Mouse (Mus musculus) cerebellum, adult 9-11 months (tissue): ENCODE data around the gene Cacng3.

Experiments
- DNase-seq: peaks from one replicate; pipeline ENCODE4 v3.0.0; 2022

Gene Cacng3

DNA sequence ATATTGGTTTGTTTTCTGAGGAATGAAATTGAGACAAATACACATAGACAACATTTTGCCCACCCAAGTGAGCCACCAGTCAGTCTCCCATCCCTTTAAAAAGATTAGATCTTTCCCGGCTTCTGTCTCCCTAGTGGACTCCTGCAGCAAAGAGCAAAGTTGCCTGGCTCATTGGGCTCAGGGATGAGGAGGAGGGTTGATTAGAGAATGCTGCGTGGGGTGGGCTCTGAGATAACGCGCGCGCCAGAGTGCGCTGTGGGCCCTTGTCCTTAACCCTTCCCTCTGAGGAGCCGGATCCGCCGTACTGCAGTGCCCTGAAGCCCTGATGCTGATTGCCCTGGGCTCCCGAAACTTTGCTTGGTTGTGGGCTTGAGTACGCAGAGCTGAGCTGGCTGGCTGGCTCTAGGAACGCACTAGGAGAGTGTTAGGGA, at the start of gene Cacng3:
Gene Cacng3 (plus strand): TSS at position 51 of the 431 bp plus-strand sequence.
- DNase-seq = no peak

DNA sequence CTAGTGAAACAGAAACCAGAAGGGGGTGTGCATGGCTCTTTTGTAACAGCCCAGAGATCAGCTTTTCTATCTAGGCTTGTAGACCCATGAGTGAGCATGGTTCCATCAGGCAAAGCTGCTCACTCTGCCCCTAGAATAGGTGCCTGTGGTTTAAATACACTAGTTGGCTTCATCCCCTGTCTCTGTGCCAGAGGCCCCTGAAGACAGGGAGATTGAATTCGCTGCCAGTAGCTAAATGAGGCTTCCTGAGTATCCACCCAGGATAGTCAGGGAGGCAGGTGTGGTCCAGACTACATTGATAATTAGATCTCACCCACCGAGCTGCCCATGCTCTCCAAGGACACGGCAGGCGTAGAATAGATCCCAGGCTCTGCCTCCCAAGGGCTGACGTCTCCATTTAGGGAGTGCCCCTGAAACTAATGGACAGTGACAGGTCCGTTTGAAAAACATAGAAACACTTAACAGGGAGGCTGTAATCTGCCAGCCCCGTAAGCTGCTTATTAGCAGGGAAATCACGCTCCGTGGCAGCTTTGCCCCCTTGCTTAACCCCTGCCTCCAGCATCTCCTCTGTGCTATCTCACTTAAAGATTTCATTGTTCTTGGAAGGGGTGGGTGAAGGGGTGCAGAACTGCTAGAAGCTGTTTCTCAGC, 48.0 kb upstream of the Cacng3 start:
- DNase-seq = peak; percentile 60

DNA sequence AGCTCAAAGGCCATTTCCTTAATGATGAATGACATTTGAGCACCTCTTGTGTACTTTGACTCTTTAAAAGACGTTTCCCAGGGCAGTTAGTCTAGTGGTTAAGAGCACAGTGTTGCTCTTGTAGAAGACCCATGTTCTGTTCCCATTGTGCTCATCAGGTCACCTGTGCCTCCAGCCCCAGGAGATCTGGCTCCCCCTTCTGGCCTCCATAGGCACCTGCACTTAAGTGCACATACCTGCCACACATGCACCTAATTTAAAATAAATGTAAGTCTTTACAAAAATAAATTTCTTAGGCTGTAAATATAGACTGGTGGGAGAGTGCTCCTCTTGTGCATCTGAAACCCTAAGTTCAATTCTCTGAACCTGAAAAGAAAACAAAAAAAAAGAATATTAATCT, 46.5 kb upstream of the Cacng3 start:
- DNase-seq = no peak

DNA sequence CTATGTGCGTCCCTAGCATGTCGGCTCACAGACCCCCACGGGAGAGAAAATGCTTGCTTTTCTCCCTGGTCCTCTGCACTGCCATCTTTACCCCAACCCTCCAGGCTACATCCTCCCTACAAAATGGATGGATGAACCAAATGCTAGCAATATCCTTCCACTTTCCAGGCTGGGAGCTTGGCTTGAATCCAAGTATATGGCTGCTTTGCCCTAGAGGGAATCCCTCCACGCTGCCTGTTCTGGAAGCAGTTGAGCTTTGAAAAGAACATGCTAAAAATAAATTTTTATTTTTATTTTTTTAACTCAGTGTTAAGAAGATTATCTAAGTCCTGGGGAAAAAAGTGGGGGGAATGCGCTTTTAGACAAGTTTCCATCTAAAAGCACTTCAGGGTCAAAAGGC, 42.2 kb upstream of the Cacng3 start:
- DNase-seq = no peak

DNA sequence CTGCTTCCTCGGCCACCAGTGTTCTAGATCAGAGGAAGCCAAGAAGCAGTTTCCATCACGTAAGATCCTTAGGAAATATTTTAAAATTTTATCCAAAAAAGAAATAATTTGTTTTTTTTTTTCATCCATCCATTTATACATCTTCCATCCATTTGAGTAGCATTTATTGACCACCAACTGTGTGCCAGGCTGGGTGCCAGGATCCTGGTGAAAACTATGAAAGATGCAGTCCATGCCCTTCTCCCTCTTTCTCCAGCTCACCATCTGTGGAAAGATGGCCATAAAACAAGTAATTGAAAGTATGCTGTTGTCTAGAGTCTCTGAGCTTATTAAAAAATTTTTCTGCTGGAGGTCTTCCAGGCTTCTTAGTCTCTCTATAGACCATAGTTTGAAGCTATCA, 39.9 kb upstream of the Cacng3 start:
- peak; percentile 47 for DNase-seq

DNA sequence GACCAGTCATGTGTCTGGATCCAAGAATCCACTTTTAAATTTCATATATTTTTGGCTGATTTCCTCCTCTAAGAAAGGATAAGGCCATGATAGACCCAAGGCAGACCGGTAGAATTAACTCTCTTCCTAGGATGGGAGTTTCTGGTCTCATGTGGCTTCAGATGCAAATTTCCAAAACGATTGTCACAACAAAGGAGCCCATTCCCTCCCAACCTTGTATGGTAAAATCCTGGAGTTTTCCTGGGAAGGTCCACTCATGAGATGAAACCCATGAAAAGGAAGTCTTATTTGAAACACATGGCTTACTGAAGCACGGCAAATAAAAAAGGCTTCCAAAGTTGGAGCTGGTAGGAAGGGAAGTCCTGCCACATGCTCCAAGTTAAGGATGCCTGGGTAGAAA, 39.1 kb upstream of the Cacng3 start:
- no peak for DNase-seq

DNA sequence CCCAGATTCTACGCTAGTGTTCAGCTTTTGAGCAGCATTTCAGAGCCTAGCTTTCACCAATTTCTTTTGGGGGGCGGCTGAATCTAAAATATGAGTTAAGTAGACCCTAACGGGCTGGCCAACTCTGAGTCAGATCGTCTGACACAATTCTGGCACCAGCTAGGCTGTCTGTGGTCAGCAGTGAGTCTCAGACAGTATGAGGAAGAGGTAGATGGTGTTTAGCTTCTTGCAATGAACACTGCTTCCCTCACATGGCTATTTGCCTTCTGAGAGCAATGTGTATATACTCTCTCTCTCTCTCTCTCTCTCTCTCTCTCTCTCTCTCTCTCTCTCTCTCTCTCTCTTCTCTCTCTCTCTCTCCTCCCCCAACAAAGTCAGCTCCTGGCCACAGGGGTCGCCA, 37.3 kb upstream of the Cacng3 start:
- no peak for DNase-seq

DNA sequence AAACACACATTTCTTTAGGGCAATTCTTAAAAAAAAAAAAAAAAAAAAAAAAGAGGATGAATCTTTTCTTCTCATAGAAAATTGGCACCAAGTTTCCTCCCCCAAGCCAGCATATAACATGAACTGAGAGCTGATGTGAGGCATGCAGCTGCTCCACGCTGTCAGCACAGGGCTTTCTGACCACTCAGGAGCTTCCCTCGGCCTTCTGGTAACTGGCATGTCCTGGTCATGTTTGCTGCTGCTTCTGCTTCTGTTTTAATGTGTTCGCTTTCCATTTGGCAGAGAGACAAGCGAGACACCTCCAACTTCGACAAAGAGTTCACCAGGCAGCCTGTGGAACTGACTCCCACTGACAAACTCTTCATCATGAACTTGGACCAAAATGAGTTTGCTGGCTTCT, 36.8 kb upstream of the Cacng3 start:
- DNase-seq = no peak

DNA sequence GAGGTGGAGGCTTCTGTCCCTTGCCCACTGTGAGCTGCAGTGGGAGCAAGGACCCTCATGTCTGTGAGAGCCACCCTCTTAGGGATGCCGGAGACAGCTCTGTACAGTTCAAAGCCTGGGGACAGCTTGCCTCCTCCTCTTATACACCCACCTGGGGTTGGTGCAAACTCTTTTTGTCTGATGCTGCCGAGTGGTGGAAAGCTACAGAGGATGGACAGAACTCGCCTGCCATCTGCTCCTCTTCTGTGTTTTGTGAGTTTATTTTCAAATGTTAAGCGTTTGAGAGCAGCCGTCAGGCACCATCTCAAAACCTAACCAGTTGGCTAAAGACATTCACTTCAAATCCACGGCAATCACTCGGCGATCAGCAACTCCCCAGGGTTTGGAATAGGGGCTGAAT, 26.6 kb upstream of the Cacng3 start:
- DNase-seq = no peak

DNA sequence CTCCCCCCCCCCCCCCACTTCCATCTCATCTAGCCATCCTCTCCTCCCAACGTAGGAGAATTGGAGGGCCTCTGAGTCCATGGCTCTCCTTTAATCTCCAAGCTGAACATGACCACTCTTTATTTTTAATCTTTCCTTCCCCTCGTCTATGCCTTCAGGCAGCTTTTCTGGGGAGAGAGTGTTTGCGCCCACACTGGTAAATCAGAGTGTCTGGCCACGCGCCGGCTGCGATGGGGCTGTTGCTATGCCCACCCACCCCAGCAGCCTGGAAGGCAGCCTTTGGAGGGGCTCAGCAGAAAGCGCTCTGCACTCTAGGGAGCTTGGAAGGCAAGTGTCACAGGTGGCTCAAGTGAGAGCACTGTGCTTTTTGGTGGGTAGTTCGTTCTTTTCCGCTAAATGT, 21.0 kb upstream of the Cacng3 start:
- no peak for DNase-seq

DNA sequence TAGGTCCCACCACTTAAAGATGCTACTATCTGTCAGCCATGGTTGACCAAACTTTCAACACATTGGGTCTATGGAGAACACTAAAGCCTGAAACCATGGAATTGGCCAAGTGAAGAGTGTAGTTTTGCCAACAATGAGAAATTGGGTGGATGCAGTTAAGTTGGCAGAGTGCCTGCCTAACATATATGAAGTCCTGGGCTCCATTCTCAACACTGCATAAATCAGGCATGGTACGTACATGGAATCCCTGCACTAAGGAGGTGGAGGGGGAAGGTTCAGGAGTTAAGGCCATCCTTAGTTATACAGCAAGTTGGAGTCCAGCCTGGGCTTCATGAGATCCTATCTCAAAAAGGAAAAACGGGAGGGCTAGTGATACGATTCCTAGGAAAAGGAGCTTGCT, 17.8 kb upstream of the Cacng3 start:
- DNase-seq = no peak

DNA sequence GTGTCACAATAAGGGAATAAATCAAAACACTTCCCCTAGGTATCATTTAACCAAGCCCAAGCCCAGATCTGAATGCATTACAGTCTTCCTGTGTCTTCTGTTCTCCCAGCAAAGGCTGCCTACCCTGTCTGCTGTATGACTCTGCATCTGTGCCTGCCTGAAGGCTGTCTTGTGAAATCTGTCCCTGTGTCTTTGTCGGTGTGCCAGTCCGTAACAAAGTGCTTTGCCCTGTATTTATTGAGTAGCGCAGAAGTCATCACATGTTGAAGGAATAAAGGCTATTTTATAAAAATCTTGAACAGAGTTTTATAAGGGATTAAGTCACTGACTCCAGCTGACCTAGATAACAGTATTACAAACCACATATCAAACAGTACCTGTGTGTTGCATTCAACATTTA, 13.6 kb upstream of the Cacng3 start:
- DNase-seq = no peak

DNA sequence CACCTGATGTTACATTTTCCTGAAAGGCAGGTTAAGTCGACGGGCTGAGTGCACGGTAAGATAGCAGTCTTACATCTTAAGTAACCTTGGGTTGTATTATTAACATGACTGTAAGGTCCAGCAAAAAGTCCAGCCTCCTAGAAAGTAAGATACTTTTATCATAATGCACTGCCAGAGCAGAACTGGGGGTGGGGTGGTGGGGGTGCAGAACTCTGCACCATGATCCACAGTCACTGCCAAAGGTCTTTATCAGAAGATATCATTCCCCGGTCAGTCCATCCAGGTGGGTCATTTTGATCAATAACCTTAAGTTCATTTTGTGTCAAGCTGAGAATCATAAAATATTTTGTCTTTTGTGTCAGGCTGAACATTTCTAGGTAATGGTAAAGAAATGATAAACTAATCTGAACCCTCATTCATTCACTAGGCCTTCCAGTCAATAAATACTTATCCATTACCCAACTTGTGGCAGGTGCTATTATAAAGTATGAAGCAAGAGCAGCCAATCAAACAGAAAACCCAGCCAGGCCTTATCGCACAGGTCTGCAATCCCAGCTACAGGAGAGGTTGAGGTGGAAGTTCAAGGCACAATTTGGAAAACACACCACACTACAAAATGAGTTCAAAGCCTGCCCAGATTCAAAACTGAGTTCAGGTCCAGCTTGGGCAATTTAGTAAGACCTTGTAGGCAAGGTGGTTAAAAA, 12.7 kb upstream of the Cacng3 start:
- DNase-seq = no peak

DNA sequence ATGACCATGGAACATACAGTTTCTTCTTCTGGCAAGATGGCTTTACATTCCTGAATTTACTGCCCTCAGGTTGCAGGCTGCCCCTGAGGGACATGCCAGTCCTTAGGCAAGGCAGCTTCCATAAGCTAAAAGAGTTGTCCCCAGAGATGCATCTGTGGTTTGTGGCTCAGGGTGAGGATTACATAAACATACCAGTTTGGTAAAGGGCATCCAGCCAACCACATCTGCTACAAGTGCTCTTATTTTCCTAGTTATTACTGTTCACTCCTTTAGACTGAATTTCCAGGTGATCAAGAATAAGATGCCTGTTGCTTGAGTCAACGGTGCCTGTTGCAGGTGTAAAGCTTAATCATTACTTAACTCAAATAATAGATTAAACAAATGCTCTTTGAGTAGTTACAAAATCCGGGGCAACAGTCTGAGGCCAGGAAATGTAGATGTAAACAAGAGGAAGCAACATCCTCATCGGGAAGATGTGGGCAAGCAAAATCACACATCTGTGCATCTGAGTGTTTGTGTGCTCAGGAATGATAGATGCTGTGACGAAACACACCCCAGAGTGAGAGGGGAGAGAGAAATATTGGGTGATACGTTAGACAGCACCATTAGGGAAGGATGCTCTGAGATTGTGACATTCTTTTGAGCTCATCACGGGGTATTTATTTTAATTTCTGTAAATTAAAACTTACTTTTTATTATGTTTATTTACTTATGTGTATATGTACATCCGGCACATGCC, 4.8 kb upstream of the Cacng3 start:
- no peak for DNase-seq

DNA sequence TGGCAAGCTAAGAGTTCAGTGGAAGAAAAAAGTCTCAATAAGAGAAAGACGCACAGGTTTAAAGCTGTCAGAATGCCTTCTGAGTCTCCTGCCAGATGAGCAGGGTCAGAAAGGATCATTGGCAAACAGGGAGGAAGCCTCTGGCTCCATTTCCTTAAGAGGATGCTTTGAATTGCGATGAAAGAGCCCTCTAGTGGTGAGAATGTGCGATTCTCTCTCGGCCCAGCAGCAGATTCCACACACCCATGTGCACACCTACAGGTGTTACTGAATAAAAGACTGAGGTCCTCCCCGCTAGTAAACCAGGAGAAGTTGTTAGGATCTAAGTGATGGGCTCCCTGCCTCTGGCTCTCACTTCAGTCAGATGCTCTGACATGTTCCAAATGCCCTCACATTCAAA, 2.4 kb upstream of the Cacng3 start:
- DNase-seq = peak; percentile 25

DNA sequence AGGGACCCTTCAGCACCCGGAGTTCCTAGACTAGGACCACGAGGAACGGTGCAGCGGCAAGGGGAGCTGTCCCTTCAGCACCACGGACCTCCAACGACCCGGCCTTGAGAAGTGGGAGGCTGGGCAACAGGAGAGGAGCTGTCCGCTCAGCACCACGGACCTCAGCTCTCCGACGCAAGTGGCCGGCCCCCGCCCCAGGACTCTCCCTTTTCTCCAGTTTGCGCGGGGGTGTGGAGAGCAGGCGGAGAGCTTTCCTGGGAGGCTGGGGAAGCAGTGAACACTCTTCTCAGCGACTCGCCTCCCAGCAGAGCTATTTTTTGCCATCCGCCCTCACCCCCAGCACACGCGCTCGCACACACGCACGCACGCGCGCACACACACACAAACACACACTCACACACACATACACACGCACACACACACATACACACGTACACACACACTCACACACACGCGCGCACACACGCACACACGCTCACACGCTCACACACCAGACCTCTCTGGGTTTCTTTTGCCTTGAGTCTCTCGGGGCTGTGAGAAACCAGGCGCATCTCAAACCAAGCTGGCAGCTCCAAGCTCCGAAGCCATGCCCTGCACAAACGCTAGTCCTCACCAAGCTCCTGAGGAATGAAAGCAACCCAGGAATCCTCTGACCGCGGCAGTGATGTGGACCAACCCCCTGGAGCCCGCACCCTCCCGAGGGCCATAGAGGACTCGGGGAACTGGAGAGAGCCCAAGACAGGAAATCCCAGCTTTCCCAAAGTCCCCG, 765 bp downstream of the Cacng3 start:
- peak; percentile 9 for DNase-seq

DNA sequence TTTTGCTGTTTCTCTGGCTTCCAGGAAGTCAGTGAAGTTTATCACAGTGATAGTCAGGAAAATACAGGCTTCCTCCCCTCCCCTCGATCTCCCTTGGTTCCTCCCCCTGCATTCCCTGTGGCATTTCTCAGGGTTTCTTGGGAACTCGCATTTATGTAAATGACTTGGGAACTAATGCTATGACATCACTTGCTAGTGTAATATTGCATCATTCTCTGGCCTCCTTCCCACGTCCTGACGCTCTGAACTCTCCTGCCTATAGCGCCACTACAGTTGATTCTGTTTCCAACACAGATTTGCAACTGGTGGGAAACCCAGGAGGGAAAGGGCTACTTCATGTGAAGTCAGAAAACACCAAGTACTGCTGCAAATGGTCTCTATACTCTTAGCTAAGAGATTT, 2.7 kb downstream of the Cacng3 start:
- no peak for DNase-seq

DNA sequence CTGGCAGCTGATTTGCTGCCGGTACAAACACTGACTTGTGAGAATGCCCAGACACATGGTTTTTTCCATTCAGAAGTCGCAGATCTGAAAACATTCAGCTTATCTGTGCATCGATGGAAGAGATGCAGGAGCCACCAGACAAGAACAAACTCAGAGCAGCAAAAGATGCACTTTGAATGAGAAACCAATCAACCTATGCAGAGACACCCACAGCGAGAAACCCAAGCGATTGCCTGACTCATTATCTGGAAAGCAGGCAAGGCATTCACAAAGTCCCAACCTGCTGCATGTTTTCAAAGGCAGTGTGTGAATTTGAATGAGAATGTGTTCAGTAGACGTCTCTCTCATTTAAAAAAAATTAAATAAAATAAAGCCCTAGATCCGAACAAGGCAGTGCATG, 4.9 kb downstream of the Cacng3 start:
- no peak for DNase-seq

DNA sequence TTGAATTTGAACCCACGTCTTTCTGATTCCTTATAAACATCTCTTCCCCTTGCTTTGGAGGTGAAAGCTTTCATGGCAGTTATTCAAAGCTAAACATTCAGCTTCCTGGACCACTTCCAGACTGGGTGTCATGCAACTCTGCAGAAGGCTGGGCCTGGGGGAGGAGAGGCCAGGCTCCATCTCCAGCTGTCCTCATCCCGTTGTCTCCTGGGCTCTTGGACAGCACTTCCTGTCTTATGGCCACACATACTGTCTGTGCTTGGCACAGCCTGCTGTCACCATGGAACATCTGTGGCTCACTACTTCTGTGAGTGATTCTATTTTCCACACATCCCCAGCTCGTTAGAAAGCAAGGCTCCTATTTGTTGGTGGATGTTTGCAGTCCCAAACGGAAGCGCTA, 31.5 kb downstream of the Cacng3 start:
- no peak for DNase-seq

DNA sequence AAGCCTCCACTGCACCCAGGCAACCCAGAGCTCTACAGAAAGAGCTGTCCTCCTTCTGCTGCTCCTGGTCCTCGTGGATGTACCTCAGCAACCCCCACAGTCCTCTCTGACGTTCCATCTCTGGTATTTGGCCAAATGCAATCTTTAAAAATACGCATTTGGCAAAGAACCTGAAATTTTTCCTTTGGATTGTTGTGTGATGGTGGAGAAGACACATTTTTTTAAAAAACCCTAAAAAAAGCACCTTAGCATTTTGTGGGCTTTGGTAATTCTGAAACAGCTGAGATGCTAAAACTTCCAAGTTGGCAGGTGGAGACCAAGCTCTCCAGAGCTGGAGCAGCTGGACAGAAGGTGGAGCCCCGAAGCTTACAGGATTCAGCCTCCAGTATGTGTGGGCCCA, 32.2 kb downstream of the Cacng3 start:
- no peak for DNase-seq

DNA sequence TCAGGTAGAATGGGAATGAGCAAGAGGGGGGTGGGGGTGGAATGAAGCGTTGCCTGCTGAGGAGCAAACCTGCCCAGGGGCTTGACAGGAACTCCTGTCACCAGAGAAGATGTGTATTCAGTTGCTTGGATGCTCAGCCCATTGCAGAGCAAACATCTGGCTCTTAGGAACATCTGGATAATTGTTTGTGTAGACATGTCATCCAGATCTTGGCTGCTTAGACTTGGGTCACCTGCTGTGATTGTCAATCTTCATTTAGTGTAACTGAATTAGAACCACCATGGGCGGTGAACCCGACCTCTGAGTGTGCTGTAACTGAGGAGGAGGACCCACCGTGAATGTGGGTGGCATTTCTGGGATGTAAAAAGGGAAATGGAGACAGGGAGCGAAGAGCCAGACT, 36.4 kb downstream of the Cacng3 start:
- no peak for DNase-seq

DNA sequence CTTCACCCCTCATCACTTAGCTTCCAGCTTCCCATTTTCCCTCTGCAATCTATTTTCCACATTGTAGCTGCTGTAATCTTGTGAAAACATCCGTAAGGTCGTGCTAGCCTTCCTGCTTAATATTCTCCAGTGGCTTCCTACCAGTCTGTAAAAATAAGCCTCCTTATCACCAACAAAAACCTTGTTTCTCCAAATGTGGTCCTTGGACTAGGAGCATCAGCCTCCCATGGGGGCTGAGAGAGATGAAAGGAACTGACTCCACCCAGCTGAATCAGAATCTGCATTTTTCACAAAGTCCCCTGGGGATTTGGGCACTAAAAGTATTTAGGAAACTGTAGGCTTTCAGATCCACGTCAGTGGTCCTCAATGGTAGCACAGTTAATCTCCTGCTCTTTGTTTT, 46.0 kb downstream of the Cacng3 start:
- no peak for DNase-seq

DNA sequence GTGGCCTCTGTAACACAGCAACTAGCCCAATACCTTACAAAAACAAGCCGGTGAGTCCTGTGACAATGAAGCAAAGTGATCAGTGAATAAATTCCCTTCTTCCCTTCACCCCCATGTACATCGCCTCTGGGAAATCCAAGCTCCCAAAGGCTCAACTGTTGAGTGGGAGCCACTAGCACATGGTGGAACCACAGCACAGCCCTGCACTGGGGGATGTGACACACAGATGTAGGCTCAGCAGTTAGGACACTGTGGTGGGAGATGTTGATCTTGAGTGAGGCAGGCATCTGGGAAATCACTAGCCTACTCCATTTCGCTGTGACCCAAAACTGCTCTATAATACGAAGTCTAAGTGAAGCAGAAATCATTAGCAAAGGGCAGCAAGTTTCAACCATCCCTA, 48.2 kb downstream of the Cacng3 start:
- no peak for DNase-seq
